Mouse (Mus musculus): Measurements from ENCODE around the gene Zfp423. TPM values are rescaled to one million over a fixed set of nuclear protein-coding genes. Genes with fewer than 3 reads are reported as not detected.

Zfp423 gene
- total RNA-seq, 2 experiments from 2014 or later: 26.8 to 28.9 TPM

- DNase-seq (ENCODE audit: extremely low spot score in 1 of 2, low spot score in 1 of 2): no peak
Observed at GRCm38 (mm10) chr8:87812661-87813060, 146.7 kb downstream of the Zfp423 start.

- DNase-seq (ENCODE audit: extremely low spot score in 1 of 2, low spot score in 1 of 2): no peak
Observed at GRCm38 (mm10) chr8:87812069-87812449, 147.3 kb downstream of the Zfp423 start.

- peak; percentile 64 to 74 for DNase-seq (ENCODE audit: extremely low spot score in 1 of 2, low spot score in 1 of 2)
Observed at GRCm38 (mm10) chr8:87811399-87812068, 147.9 kb downstream of the Zfp423 start.

GRCm38 (mm10) chr8:87810771-87811170 is 148.6 kb downstream of the Zfp423 start:
- DNase-seq (ENCODE audit: extremely low spot score in 1 of 2, low spot score in 1 of 2): no peak

GRCm38 (mm10) chr8:87804327-87804900 is 155.0 kb downstream of the Zfp423 start:
- no peak for DNase-seq (ENCODE audit: extremely low spot score in 1 of 2, low spot score in 1 of 2)

- no peak for DNase-seq (ENCODE audit: extremely low spot score in 1 of 2, low spot score in 1 of 2)
Observed at GRCm38 (mm10) chr8:87803437-87803836, 156.0 kb downstream of the Zfp423 start.

GRCm38 (mm10) chr8:87802571-87802970 is 156.8 kb downstream of the Zfp423 start:
- DNase-seq (ENCODE audit: extremely low spot score in 1 of 2, low spot score in 1 of 2): no peak

GRCm38 (mm10) chr8:87800121-87800520 is 159.3 kb downstream of the Zfp423 start:
- DNase-seq (ENCODE audit: extremely low spot score in 1 of 2, low spot score in 1 of 2): peak in 1 of 2 experiments; percentile 44

- DNase-seq (ENCODE audit: extremely low spot score in 1 of 2, low spot score in 1 of 2): no peak
Observed at GRCm38 (mm10) chr8:87796234-87796633, 163.2 kb downstream of the Zfp423 start.

- DNase-seq (ENCODE audit: extremely low spot score in 1 of 2, low spot score in 1 of 2): no peak
Observed at GRCm38 (mm10) chr8:87794639-87795038, 164.8 kb downstream of the Zfp423 start.

- DNase-seq (ENCODE audit: extremely low spot score in 1 of 2, low spot score in 1 of 2): no peak
Observed at GRCm38 (mm10) chr8:87791103-87791502, 168.3 kb downstream of the Zfp423 start.

- no peak for DNase-seq (ENCODE audit: extremely low spot score in 1 of 2, low spot score in 1 of 2)
Observed at GRCm38 (mm10) chr8:87784641-87785439, 174.6 kb downstream of the Zfp423 start.

GRCm38 (mm10) chr8:87784227-87784626 is 175.2 kb downstream of the Zfp423 start:
- DNase-seq (ENCODE audit: extremely low spot score in 1 of 2, low spot score in 1 of 2): no peak

- no peak for DNase-seq (ENCODE audit: extremely low spot score in 1 of 2, low spot score in 1 of 2)
Observed at GRCm38 (mm10) chr8:87783198-87783597, 176.2 kb downstream of the Zfp423 start.

GRCm38 (mm10) chr8:87777586-87777985 is 181.8 kb downstream of the Zfp423 start:
- DNase-seq (ENCODE audit: extremely low spot score in 1 of 2, low spot score in 1 of 2): no peak

- DNase-seq (ENCODE audit: extremely low spot score in 1 of 2, low spot score in 1 of 2): no peak
Observed at GRCm38 (mm10) chr8:87775889-87776288, 183.5 kb downstream of the Zfp423 start.

- DNase-seq (ENCODE audit: extremely low spot score in 1 of 2, low spot score in 1 of 2): no peak
Observed at GRCm38 (mm10) chr8:87774966-87775365, 184.4 kb downstream of the Zfp423 start.

- DNase-seq (ENCODE audit: extremely low spot score in 1 of 2, low spot score in 1 of 2): no peak
Observed at GRCm38 (mm10) chr8:87772894-87773502, 186.4 kb downstream of the Zfp423 start.

GRCm38 (mm10) chr8:87767882-87768281 is 191.5 kb downstream of the Zfp423 start:
- no peak for DNase-seq (ENCODE audit: extremely low spot score in 1 of 2, low spot score in 1 of 2)

GRCm38 (mm10) chr8:87765276-87765675 is 194.1 kb downstream of the Zfp423 start:
- no peak for DNase-seq (ENCODE audit: extremely low spot score in 1 of 2, low spot score in 1 of 2)

- DNase-seq (ENCODE audit: extremely low spot score in 1 of 2, low spot score in 1 of 2): no peak
Observed at GRCm38 (mm10) chr8:87758750-87759149, 200.6 kb downstream of the Zfp423 start.
